Mouse (Mus musculus): ENCODE data around the gene Itgb1bp1. TPM values are rescaled to one million over a fixed set of nuclear protein-coding genes. Genes with fewer than 3 reads are reported as not detected.

Itgb1bp1 gene
- total RNA-seq, 2 experiments from 2014 or later, result 32.2 to 34.8 TPM

DNA sequence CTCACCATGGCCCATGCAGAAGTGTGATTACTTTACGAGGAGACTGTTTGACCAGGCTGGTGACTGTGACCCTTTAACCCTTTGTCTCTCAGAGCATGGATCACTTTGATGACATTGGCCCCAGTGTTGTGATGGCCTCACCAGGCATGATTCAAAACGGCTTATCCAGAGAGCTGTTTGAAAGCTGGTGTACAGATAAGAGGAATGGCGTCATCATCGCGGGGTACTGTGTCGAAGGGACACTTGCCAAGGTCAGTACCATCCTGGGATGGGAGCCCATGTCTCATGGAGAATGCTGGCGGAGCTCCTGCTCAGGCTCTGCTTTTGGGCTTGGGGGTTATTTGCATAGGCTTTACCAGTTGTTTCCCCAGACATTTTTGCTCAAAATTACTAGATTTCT is 15.2 kb upstream of the Itgb1bp1 start:
- DNase-seq, result no peak

DNA sequence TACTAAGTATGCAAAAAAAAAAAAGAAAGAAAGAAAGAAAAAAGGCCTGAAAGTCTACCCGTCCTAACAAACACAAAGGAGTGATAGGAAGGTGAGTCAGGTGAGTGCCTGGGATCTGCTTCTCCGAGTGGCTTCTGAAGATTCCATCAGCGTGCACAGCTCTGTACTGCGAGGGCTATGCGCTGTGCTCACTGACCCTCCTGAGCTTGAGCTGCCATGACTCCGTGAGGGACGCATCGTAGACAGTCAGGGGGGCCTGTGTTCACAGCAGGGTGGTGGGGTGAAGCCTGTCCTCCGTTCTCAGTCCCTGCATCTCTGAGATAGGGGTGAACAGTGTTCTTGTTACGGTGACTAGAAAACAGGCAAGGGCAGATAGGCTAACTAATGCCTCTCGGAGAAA is 12.8 kb upstream of the Itgb1bp1 start:
- no peak for DNase-seq

DNA sequence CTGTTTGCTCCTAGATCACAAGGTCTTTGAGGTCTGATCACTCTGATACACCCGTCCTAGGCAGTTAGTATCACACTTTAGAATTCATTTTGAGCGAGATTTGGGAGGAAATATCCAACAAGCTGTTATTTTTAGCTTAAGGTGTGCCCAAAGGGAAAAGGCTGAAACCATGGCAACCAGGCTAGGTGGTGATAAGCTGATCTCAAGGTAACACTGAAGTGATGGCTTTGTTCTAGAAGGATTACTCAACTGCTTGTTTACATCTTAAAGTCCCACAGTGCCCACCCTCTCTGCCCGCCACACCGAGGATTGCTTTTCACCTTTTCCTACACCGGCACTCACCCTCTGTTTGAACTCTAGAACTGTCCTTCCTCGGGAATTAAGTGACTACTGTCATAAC is 3.6 kb upstream of the Itgb1bp1 start:
- no peak for DNase-seq

DNA sequence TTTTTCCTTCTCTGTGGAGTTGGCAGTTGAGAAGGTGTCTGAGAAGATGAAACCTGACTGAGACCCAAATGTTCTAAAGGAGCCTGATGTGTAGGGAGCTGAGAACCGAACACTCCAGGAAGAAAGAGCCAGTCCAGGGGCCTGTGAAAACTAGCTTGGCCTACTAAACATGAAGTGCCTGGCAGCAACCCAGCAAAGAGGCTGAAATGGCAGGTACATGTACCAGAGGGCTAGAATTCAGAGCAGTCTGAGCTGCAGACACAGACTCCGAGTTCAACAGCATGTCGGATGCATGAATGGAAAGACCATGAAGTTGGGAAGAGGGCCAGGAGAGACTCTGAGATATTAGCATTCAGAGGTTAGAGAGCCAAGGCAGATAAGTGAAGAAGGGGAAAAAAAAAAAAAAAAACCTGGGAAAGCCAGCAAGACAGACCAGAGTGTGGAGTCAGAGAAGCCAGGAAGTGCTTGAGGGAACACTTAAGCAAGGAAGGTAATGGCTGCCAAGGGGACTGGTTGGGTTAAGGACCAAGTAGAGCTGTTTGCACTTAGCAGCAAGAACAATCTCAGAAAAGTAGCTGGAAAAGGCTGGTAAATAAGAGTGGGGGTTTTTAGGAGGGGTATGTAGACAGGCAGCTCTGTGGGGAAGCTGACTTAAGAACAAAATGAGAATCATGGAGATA is 2.8 kb upstream of the Itgb1bp1 start:
- no peak for DNase-seq

DNA sequence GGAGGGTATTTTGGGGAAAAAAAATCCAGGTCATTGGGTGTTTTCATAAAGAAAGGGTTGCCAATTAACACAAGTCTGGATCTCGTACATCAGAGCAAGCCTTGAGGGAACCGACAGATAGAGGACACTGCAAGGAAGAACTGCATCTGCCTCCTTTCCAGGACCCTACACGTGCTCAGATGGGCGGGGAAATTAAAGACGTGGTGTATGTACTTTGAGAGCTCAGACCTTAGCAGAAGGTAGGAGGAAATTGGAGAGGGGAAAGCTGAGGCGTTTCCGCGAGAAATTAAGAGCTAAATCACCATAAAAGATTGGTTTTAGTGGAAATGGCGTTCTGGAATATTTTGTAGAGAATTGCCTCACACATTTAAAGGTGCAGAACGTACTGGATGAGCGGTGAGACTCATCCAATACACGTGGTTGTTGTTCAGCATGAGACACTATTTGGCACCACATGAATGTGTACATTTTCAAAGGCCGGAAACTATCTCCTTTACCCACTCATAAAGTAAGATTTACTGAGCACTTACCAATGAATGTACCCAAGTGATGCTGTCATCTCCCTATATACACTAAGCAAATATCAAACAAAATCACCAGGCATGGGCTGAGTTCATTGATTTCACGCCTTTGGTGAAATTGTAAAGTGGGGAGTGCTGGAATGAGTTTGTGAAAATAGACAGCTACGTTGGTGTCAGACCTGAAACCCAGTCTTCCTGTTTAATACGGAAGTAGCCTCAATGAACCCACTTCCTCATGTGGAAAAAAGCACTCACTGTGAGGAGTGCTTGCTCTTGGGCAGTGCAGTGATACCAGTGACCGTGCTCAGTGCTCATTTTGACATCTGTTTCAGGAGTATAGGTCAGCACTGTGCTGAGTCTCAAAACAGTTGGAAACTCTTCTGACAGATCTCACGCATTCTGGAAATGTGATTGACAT is 897 bp upstream of the Itgb1bp1 start:
- no peak for DNase-seq

DNA sequence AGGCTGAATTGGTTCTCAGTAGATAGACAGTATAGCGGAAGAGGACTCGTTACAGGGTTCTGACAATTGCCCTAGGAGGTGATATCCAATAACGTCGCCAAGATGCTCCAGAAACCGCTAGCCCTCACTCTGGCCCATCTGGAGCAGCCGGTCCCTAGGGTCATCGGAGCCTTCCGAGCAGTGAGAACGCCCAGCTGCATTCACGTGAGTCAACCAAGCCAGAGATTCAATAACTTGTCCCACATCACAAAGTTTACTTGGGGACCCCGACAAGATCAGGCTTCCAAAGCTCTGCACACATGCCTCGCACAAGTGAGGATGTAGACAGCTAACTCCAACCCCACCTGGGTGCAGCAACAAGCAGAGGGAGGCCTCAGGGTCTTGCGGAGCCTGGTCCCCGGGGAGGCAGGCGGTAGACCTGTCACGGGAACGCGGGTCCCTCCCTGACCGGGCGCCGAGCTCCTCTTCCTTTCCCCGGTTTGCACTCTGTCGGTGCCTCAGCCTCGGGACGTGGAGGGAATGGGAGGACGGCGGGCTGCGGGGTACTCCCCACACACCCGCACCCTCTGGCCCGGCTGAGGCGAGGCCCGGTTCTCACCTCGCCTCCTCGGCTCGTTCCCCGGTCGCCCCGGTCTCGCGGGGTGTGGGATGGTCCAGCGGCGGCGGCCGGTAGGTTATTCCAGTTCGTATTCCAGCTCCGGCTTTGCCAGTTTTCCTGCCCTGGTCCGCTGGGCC is 409 bp downstream of the Itgb1bp1 start:
- DNase-seq, result no peak

DNA sequence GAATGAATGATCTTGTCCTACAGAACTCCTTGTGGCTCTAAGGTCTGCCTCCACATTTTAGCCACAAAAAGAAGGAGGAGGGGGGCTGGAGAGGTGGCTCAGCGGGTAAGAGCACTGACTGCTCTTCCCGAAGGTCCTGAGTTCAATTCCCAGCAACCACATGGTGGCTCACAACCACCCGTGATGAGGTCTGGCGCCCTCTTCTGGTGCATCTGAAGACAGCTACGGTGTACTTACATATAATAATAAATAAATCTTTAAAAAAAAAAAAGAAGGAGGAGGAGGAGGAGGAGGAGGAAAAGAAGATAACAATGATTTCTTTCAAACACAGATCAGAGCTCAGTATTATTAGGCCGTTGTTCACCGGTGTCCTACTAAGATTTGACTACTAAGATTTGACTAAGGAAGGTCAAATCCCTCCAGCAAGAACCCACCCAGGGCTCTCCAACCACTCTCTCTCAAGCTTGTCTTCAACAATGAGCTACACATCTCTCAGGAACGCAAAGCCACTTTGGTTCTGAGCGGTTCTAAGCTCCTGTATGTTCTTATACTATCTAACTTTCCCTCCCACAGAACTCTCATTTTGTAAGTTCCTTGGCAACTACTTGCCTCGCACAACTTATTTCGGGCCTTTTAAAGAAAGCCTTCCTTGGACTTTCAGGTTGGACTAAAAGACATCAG is 1.2 kb downstream of the Itgb1bp1 start, which contains the start of gene Cpsf3:
Gene Cpsf3 (plus strand): TSS at position 631 of the 681 bp plus-strand sequence.
- no peak for DNase-seq

DNA sequence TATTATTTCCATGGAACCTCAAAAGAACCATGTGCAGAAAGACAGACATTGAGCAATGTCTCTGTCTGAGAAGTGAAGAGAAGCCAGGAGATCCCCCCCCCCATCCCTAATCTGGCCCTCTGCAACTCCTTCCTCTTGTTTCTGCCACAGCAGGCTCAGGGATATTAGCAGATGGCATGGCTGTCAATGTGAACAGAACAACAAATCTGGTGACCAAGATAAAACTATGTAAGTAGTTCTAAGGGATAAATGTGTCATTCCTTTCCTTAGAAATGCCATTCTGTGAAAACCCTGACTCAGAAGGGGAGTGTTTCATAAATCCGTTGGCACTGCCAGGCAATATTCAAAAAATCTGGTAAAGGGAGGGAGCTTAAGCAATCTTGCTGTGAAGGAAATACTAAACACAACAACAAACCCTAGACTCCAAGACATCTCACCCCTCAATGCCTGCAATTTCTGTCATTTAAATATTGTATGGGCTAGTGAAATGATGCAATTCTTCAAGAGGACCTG is 8.7 kb downstream of the Itgb1bp1 start:
- DNase-seq, result no peak

DNA sequence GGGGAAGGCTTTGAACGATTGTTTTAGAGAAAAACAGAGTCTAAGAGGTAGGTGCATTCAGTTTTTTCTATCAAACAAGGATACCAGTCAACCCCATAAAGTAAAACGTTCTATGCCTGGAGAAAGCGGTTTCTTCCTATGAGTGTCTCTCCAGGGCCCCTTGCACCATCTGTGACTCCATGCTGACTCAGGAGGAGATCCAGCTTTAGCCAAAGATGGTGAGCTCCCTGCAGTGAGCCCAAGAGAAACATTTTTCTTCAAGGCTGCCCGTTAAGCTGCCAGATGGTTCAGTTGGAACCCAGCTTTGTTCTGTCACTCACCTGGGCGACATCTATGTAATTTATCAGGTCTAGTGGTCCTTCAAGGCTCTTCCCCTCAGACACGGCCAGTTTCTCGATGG is 11.6 kb downstream of the Itgb1bp1 start:
- no peak for DNase-seq

DNA sequence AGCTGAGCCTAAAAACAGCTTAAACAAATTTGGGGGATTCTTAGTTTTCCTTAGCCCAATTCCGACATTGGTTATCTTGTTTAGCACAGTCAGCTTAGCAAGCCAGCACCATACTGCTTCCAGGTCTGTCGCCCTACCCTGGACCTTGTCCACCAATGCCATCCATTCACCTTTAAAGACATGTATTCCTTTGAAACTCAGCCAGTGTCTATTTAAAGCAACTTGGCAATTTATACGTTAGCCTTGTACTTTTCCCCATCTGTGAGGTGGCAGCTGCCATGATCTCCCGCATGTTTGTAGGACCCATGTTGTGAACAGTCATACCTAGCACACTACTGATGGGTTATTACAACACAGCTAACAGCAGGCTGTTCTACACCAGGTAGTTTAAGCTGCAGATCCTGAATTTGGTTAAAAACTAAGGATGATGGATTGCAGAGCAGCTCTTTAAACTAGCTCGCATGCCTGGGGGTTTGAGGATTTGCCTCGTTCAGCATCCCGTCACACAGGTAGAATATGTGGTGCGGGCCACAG is 17.9 kb downstream of the Itgb1bp1 start:
- DNase-seq, result no peak

DNA sequence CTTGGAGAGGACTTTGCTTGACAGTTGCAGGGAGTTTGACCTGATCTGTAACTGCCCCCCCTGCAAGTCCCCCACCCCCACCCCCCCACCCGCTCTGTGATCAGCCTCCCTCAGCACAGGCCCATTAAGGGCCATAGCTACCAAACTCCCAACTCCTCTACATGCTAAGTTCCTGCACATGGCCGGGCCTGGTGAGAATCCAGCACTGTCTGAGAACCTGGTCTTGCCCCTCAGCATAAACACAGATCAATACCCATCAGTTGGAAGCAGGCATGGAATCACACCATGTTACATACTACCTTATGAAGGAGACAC is 19.3 kb downstream of the Itgb1bp1 start:
- DNase-seq, result no peak

DNA sequence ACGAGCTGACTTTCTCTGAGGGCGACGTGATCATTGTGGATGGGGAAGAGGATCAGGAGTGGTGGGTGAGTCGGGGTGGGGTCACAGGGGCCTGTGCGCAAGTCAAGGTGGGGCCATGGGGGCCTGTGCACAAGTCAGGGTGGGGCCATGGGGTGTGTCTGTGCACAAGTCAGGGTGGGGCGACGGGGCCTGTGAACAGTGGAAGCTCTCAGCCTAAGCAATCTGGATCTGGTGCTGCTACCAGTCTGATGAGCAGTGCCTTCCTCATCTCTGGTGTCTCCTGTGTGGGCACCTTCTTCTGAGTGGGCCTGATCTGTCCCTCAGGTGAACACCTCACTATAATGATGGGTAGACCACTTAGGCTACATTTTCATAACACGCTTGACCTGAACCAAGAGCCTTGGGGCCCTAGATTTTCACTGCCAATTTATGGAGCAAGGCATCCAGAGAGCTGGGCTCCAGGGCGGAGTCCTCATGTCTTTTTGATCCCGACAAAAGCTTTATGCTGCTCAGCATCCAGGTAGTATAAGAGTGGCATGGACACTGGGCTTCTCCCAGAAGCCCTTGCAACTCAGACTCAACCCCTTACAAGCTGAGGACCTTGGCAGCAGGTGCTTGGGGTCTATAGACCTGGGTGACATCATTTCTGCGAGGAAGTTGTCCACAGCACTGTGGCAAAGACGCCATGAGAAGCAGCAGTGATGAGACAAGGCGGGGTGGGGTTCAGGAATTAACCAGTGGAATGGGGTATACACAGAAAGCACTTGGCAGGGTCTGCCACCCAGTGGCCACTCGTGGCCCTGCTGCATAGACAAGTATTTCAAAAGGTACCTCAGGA is 19.9 kb downstream of the Itgb1bp1 start:
- peak; percentile 49 for DNase-seq

DNA sequence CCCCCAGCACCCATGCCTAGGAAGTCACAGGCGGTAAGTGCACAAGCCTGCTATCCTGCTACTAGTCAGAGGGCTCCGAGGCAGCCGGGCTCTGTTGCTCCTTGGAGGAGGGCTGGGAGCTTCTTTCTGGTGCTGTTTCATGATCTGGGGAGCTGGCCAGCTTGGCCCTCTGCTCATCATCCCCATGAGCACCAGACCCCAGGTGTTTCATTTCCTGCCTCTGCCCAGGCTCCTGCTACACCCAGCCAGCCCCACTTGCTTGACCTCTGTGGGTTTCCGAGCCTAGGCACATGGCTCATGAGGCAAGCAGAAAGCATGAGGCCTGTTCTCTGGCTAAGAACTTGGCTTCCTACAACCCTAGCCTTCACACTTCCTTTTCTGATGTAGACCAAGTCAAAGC is 20.6 kb downstream of the Itgb1bp1 start:
- no peak for DNase-seq

DNA sequence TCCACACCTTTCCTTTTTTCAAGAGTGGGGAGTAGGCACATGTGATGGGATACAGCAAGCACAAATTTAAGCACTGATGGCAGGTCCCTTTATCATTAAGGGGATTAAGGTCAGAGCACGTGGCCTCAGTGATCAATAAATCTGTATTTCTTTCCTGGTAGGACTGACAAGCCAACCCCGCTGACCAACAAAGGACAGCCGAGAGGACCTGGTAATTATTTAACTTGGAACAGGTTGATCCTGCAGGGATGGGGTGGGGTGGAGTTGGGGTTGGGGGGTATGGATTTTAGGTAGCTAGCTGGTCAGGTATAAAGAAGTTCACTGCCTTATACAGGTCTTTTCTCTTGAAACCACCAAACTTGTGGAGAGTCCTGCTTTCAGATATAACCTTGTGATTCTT is 21.1 kb downstream of the Itgb1bp1 start:
- no peak for DNase-seq

DNA sequence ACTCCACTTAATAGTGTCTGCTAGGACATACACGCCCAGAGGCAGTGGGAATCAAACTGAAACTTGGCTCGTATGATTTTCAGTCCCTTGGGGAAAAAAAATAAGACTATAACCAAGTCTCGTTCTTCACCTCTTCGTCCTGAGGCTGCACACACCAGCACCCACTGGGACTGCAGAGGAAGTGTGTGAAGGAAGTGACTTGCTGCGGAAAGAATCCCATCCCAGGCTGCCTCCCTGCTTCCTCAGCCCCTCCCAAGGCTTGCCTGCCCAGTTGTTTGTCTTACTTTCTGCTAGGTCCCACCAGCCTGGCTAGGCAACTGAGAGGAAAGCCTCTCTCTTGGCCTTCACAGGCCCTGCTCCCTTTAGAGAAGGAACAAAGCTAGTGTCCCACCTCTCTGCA is 21.8 kb downstream of the Itgb1bp1 start:
- DNase-seq, result peak; percentile 21

DNA sequence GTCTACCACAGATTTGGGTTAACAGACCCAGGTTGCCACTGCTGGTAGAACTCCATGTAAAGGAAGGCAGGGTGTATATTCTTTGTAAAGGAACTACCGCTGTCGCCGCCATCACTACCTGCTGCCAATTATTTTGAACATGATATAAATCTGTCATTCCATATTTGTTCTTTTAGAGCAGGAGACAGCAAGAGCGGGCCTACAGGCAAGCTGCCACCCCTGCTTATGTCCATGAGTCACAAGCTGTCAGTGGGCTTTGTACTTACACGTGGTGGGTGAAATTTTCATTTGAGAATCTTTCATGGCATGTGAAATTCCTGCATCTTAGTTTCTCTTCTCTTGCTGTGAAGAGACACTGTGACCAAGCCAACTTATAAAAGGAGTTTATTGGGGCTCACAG is 22.8 kb downstream of the Itgb1bp1 start:
- DNase-seq, result no peak

DNA sequence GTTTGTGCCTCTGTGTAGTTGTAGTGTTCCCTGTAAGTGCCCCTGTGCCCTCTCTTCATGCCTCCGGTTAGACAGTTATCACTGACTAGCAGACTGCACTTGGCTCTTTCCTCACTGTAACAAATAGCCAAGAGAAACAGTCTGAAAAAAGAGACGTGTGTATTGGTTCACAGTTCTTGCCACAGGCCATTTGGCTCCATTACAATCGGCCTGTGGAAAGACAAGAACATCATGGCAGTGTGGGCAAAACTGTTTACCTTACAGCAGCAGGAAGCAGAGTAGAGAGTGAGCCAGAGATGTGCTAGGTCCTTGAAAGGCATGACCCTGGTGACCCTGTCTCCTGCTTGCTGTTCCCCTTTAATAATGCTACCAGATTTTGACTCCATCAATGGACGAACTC is 24.6 kb downstream of the Itgb1bp1 start:
- no peak for DNase-seq

DNA sequence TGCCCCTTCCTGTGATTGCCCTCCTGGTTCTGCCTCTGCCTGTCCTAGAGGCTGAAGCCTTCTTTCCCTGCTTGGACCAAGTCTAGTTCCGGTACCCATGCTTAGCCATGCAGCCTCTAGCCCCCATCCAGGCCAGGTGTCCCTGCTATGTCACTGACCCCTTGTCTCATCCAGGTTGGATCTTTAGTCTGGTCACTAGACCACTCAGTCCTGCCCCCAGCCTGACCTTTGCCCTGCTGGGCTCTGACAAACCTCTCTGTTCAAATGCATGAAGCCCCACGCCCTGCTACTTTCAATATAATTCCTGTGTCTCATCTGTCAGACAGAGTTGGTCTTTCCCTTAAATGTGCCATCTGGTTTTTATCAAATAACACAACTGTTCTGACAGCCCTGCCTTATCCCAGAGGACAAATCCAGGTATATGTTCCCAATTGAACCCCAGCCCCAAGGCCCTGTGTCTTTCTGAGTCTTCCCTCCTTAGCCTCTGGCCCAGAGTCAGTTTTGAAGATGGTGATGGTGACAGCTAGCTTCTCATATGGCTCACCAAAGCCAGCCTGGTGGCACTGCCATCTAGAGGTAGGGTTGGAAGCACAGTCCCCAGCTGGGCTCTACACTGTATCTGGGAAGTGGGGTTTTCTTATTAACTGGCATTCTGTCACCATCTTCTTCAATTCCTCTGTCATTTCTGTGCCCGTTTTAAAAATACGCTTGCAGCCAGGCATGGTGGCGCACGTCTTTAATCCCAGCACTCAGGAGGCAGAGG is 25.4 kb downstream of the Itgb1bp1 start:
- DNase-seq, result no peak

DNA sequence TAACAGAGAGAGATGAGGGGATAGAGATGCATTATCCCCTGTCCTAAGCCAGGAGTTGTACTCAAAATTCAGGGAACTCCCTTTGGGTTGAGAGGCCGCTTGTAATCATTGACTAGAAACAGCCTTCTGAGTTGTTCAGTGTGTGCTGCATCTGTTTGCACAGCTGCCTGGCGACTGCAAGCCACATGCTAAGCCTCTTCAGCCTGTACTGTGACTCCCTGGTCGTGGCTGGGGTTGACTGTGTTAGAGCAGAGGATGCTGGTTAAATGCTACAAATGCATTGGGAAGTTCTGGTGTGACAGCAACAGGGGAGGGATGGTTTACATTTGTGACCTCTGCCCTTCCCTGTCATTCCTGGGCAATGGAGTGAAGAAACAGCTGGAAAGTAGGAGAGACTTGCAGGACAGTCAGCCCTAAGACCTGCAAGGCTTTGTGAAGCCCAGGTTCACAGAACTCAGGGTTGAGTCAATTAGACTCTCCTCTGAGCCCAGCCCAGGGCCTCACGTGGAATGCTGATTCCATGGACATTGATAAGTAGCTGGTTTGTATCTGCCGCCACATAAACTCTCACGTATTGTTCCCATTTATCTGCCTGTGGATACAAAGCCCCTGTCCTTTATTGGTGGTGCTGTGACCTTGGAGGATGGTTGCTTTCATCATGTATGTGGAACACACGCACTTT is 38.2 kb downstream of the Itgb1bp1 start:
- DNase-seq, result no peak
